Mouse (Mus musculus) C2C12 (cell line): ENCODE results near the gene Il2rb. TPM values are rescaled to one million over a fixed set of nuclear protein-coding genes. Genes with fewer than 3 reads are reported as not detected.

ENCODE experiments used
- H3K27me3 ChIP-seq: one replicate; pipeline ENCODE4 v1.6.1; 2011; ENCODE audit not compliant: control insufficient read depth, insufficient read depth, insufficient read length
- H3K36me3 ChIP-seq: one replicate; pipeline ENCODE4 v1.6.1; 2011; ENCODE audit not compliant: control insufficient read depth, insufficient read depth
- H3K4me3 ChIP-seq: one replicate; pipeline ENCODE4 v1.5.1; 2011; ENCODE audit warnings: mild to moderate bottlenecking, control low read depth; ENCODE audit not compliant: poor library complexity, insufficient read depth, severe bottlenecking
- H3K79me2 ChIP-seq: one replicate; pipeline ENCODE4 v1.6.1; 2011; ENCODE audit not compliant: control insufficient read depth, insufficient read depth
- H3K79me3 ChIP-seq: one replicate; pipeline ENCODE4 v1.6.1; 2011; ENCODE audit warnings: low read depth, control low read depth
- H3ac ChIP-seq: one replicate; pipeline ENCODE3; 2011; ENCODE audit warnings: low read depth; ENCODE audit not compliant: control insufficient read depth, insufficient read length
- CEBPB ChIP-seq: IDR thresholded peaks from one replicate; pipeline ENCODE4 v1.6.1; 2011; ENCODE audit warnings: low read depth, mild to moderate bottlenecking, control low read depth, moderate library complexity
- CTCF ChIP-seq: IDR thresholded peaks from one replicate; pipeline ENCODE4 v1.5.1; 2011; ENCODE audit not compliant: control insufficient read depth, insufficient read depth, insufficient read length
- FOSL1 ChIP-seq: IDR thresholded peaks from one replicate; pipeline ENCODE4 v1.8.0; 2011; ENCODE audit warnings: mild to moderate bottlenecking, low read length; ENCODE audit not compliant: poor library complexity, insufficient read depth, severe bottlenecking
- MAX ChIP-seq: IDR thresholded peaks from one replicate; pipeline ENCODE4 v1.6.1; 2011; ENCODE audit warnings: mild to moderate bottlenecking, control low read depth
- MYOD1 ChIP-seq: IDR thresholded peaks from one replicate; pipeline ENCODE4 v1.6.1; 2011; ENCODE audit warnings: low read depth; ENCODE audit not compliant: control insufficient read depth, insufficient read length
- MYOG ChIP-seq: IDR thresholded peaks from one replicate; pipeline ENCODE4 v1.6.1; 2011; ENCODE audit not compliant: control insufficient read depth, insufficient read length; ENCODE audit errors: extremely low read depth
- USF1 ChIP-seq: IDR thresholded peaks from one replicate; pipeline ENCODE4 v1.6.1; 2011; ENCODE audit warnings: low read depth, mild to moderate bottlenecking, control low read depth, moderate library complexity
- polyA plus RNA-seq: library from polyadenylated mRNA; unstranded; fragments of >200 nt; fragmentation: generic; extraction: Trizol; gene quantifications from one replicate; pipeline ENCODE4 v1.2.1, GENCODE M21; 2012; ENCODE audit warnings: missing spikeins

Gene Il2rb
- polyA plus RNA-seq, 1 experiment, result 0.01 TPM

DNA sequence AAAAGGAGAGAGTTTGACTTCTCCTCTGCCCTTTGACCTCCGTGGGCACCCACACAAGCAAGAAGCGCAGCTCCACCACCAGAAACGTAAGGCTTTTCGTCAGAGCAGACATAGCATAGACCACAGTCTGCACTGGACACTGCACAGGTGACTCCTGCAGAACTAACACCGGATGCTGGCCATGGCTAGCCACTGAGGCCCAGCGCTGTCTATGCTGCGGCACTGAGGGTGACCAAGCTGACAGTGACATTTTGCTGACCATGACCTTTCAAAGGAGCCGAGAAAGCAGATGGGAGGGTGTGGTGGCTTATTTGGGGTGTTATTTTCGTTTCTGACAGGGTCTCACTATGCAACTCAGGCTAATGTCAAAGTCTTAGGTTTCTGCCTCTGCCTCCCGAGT is 37.9 kb downstream of the Il2rb start:
- Histone ChIP-seq H3K36me3 (no peaks in the 10 kb centered on the region), H3K79me2 (no peaks in the 10 kb centered on the region), H3K4me3 (no peak overlapping the region), H3ac (no peak overlapping the region), H3K79me3 (no peaks in the 10 kb centered on the region), H3K27me3 (peaks cover 15% of the 10 kb centered on the region)
- TF ChIP-seq MYOG, result no peak
- no peak for TF ChIP-seq FOSL1
- no peak for TF ChIP-seq CEBPB
- TF ChIP-seq CTCF, result no peak
- no peak for TF ChIP-seq MYOD1
- no peak for TF ChIP-seq MAX
- TF ChIP-seq USF1, result no peak

DNA sequence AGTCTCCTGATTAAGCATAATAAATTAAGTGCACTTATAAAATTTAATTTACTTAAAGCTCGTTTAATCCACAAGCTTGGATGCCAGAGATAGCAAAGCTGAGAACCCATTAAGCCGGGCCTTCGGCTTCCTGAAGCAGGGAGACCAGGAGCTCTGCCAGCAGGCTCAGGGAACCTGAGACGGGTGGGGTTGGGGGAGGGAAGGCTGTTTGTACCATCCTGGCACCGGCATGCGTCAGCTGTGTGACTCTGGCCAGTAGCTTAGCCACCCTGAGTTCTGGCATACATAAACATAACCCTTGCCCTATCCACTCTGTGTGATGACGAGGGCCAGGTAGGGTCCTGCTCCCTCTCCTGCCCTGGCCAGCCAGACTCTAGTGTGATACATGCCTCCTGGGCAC is 39.0 kb downstream of the Il2rb start:
- no peak overlapping the region for H3ac ChIP-seq
- peaks cover 5% of the 10 kb centered on the region for H3K27me3 ChIP-seq
- H3K36me3 ChIP-seq, result no peaks in the 10 kb centered on the region
- peak; percentile 48 for TF ChIP-seq MYOD1
- no peak for TF ChIP-seq MYOG
- H3K79me2 ChIP-seq, result no peaks in the 10 kb centered on the region
- H3K79me3 ChIP-seq, result no peaks in the 10 kb centered on the region
- H3K4me3 ChIP-seq, result no peak overlapping the region

GRCm38 (mm10) chr15:78455168-78455567 is 39.9 kb downstream of the Il2rb start:
- no peaks in the 10 kb centered on the region for H3K79me3 ChIP-seq
- H3K36me3 ChIP-seq, result no peaks in the 10 kb centered on the region
- no peaks in the 10 kb centered on the region for H3K27me3 ChIP-seq
- no peak overlapping the region for H3ac ChIP-seq
- no peak overlapping the region for H3K4me3 ChIP-seq
- no peaks in the 10 kb centered on the region for H3K79me2 ChIP-seq
- TF ChIP-seq FOSL1 (no peak), MYOG (no peak), MYOD1 (no peak)

- H3K79me2 ChIP-seq, result no peaks in the 10 kb centered on the region
These were observed 42.1 kb downstream of the Il2rb start for GRCm38 (mm10) chr15:78452929-78453328.

DNA sequence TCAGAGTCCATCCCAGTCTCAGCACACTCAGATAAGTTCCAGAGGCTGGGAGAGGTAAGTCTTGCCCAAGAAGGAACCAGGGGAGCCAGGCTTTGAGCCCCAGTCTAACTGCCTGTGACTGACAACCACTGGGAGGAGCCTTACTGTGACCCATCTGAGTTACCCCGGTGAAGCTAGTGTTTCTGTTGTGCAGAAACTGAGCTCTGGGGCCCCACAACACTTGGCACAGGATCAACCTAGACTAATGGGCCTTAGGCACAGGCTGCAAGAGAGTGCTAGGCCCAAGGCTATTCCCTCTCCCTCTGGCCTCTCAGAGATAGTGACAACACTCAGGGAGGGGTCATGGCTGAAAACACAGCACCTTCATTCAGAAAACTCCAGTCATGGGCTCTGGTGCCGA is 43.9 kb downstream of the Il2rb start:
- no peak overlapping the region for H3K4me3 ChIP-seq
- H3K36me3 ChIP-seq, result no peaks in the 10 kb centered on the region
- no peaks in the 10 kb centered on the region for H3K79me2 ChIP-seq
- H3K27me3 ChIP-seq, result no peaks in the 10 kb centered on the region
- H3K79me3 ChIP-seq, result no peaks in the 10 kb centered on the region
- H3ac ChIP-seq, result no peak overlapping the region
- TF ChIP-seq USF1, result no peak

More at GRCm38 (mm10) chr15:78452929-78453328, 42.1 kb downstream of the Il2rb start:
- Histone ChIP-seq H3ac (no peak overlapping the region), H3K36me3 (no peaks in the 10 kb centered on the region), H3K79me3 (no peaks in the 10 kb centered on the region), H3K27me3 (no peaks in the 10 kb centered on the region), H3K4me3 (no peak overlapping the region)
- TF ChIP-seq MYOD1 (no peak), CEBPB (no peak), MAX (no peak), FOSL1 (no peak), USF1 (no peak)

GRCm38 (mm10) chr15:78450419-78450768 is 44.7 kb downstream of the Il2rb start:
- H3K79me3 ChIP-seq, result no peaks in the 10 kb centered on the region
- no peaks in the 10 kb centered on the region for H3K79me2 ChIP-seq
- H3K4me3 ChIP-seq, result no peak overlapping the region
- H3ac ChIP-seq, result peak overlapping the region; percentile 27
- H3K36me3 ChIP-seq, result no peaks in the 10 kb centered on the region
- peak; percentile 0 for TF ChIP-seq CTCF
- TF ChIP-seq MYOD1, result no peak
- no peaks in the 10 kb centered on the region for H3K27me3 ChIP-seq

GRCm38 (mm10) chr15:78449694-78450418 is 45.2 kb downstream of the Il2rb start:
- TF ChIP-seq MYOG (no peak), MYOD1 (no peak), CEBPB (no peak), FOSL1 (peak; percentile 85), MAX (peak; percentile 29)
- Histone ChIP-seq H3K79me3 (no peaks in the 10 kb centered on the region), H3K4me3 (no peak overlapping the region), H3ac (peak overlapping the region; percentile 13), H3K27me3 (no peaks in the 10 kb centered on the region), H3K79me2 (no peaks in the 10 kb centered on the region), H3K36me3 (no peaks in the 10 kb centered on the region)
